Mouse (Mus musculus) ovary, postnatal 14 days (tissue): ENCODE results near the gene Zfp771.
"Not testable (repeated sequence)": the region's sequence is repeated elsewhere in the genome, so short reads cannot be mapped to it uniquely, and the experiment has no call there.

Source experiments
- DNase-seq: peaks from one replicate; pipeline ENCODE4 v3.0.0; 2022; ENCODE audit warnings: low spot score

The Zfp771 gene

DNA sequence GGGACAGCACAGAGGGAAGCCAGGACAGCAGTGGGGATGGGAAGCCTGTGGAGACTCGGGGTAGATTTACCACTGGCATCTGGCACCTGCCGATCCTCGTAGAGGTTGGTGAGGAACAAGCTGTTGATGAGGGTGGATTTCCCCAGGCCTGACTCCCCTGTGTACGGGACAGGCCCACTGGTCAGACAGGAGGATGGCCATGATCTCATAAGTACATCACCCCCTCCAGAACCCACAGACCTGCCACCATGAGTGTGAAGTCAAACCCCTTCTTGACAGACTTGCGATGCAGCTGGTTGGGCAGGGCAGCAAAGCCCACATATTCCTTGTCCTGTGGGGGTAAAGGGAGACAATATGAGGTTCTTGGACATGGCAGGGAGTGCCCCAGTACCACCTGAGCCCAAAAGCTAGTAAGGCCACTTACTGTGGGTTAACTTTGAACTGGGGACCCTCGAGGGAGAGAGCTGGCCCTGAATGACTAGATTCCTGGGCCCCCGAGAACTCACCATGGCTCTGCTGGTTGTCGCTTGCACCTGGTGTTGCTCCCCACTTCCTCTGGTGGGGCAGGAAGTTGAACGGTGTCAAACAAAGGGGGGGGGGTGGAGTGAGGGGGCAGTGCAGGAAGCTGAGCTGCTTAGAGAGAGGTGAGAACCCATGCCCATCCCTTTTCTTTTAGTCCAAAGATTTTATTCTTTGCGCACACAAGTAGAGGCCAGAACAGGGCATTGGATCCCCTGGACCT, 26.0 kb upstream of the Zfp771 start:
- DNase-seq: no peak

DNA sequence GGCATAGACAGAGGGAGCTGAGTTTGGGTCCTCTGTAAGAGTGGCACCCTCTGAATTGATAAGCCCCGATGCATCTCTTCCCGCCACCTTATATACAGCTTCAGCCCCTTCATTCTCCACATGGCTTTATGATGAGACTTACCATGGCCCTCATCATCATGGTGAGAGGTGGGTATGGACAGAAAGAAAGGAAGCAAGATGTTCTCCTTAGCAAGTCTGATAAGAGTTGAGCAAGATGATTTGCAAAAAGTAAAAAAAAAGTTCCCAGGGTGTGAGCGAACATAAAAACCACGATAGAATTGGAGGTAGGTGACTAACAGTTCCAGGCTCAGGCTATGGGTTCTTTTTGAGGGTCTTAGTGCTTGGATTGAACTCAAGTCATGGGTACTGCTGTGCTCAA, 25.4 kb upstream of the Zfp771 start:
- no peak for DNase-seq

DNA sequence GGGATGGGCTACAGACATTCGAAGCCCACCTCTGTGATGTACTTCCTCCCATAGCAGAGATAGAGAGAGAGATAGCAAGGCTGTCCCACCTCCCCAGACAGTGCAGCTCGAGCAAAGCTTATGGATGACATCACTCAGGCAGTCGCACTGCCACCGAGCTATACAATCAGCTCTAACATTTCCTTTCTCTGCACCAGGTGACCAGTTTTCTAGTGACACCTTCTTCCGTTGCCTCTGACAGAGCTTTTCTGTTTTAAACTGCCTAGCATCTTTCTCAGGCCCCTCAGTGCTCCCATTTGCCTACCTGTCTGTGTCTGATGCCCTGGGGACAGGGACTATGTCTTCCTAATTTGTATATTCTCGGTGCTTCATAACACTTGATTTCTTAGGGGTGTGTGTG, 23.6 kb upstream of the Zfp771 start:
- no peak for DNase-seq

DNA sequence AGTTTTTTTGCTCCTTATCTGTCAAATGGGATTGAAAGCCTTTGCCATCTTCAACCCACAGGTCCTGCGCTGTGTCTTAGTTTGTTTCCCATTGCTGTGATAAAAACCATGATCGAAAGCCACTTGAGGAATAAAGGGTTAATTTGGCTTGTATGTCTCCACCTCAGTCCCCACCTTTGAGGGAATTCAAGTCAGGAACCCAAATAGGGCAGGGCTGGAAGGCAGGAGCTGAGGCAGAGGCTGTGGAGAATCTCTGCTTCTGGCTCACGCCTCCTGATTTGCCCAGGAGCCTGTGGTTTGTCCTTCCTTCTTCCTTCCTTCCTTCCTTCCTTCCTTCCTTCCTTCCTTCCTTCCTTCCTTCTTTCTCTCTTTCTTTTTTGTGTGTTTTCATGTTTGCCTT, 21.0 kb upstream of the Zfp771 start:
- no peak for DNase-seq

DNA sequence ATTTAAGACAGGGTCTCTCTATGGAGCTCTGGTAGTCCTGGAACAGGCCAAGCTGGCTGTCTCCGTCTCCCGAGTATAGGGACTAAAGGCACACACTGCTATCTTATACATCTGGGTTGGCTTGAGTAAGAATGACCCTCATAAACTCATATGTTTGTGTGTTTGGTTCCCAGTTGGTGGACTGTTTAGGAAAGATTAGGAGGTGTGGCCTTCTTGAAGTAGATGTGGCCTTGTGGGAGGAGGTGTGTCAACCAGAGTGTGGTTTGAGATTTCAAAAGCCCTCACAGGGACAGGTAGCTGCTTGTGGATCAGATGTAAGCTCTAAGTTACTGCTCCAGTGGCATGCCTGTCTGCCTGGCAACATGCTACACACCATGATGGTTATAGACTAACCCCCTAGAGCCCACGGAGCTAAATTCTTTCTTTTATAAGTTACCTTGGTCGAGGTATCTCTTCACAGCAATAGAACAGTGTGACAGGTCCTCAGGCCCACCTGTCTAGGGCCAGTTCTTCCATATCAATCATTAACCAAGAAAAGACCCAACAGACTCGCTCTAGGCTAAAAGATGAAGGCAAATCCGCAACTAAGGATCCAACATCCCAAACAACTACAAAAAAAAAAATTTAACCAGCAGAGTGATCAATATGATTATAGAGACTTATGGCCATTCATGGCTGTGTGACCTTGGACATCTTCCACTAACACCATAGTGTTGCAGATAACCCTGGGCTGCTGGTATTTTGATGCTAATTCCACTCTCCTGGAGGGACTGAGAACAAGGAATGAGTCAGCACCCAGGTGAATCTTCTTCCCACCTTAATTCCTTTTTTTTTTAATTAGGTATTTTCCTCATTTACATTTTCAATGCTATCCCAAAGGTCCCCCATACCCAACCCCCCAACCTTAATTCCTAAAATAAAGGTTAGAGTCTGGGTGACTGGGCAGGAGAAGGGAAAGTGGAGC, 20.3 kb upstream of the Zfp771 start:
- no peak for DNase-seq

DNA sequence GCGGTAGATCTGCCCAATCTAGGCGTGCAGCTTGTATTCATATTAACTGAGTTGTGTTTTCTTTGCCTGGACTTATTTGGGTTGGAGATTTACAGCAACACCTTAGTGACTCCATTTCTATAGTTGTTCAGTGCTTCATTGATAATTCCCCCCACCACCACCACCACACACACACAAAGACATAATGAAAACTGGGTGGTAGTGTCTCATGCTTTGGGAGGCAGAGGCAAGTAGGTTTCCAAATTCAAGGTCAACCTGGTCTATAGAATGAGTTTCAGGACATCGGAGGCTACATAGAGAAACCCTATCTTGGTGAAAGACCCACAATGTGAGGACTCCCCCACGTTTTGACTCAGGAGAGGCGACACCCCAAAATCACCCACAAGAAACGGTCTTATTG, 19.5 kb upstream of the Zfp771 start:
- no peak for DNase-seq

DNA sequence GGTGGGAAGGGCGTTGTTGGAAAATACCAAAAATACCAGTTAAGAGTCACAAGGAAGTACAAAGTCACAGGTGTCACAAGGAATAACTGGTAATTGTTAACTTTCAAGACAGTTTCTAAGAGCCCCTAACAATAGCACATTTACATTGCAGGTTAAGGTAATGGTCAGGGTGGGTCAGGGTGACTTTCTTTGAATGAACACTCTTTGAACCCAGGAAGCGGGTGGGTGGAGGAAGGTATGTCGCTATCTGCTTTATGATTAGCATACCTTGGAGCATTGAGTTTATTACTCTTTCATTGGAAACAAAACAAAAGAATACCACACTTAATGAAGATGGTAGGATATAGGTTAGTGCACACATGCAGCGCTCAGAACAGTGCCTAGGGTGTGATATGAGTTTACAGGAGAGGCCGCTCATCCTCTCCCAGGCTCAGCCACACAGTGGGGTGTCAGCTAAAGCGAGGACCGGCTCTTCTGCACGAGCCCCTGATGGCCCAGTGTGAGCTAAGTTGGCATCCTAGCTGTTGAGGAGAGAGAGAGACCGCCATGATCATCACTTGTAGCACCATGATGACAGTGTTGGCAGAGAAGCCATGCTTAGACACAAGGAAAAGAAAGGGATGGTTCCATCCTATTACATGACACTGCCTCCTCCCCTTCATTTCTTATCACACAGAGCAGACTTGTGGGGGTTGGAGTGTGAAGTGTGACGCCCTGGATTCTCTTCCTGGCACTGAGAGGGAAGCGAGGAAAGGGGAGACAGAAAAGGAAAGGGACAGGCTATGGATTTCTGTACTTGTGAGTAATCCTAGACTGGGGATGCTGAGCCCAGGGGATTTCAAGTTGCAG, 18.7 kb upstream of the Zfp771 start:
- DNase-seq: no peak

DNA sequence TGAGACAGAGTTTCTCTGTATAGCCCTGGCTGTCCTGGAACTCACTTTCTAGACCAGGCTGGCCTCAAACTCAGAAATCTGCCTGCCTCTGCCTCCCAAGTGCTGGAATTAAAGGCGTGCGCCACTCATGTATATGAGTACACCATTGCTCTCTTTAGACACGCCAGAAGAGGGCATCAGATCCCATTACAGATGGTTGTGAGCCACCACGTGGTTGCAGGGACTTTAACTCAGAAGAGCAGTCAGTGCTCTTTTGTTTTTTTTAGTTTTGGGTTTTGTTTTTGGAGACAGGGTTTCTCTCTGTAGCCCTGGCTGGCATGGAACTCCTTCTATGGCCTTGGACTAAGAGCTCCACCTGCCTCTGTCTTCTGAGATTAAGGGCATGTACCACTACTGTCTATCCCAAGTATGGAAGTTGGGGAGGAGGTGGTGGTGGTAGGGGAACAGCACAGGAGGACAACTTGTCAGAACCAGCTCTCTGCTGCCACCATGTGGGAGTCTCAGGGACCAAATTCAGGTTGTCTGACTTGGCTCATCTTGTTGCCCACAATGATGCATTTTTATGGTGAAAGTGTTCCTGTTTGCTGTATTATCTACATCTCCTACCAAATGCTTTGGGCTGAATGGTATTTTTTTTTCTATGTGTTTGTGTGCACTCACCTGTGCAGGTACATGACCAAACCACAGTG, 15.3 kb upstream of the Zfp771 start:
- DNase-seq: peak; percentile 72

DNA sequence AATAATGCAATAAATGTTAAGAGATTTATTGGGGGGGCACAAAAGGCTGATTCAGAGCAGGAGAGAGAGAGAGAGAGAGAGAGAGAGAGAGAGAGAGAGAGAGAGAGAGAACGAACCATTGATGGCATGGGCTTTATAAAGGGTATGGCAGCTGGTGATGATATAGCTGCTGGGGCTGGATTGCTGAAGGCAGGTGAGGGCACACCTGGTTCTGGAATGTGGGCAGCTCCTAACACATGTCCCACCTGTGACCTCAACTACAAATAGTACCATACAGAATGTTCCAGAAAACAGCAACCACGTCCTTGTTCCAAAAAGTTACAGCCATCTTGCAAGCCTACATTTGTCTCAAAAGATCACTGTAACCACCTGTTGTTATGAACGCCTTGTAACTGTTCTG, 12.7 kb upstream of the Zfp771 start:
- DNase-seq: no peak

DNA sequence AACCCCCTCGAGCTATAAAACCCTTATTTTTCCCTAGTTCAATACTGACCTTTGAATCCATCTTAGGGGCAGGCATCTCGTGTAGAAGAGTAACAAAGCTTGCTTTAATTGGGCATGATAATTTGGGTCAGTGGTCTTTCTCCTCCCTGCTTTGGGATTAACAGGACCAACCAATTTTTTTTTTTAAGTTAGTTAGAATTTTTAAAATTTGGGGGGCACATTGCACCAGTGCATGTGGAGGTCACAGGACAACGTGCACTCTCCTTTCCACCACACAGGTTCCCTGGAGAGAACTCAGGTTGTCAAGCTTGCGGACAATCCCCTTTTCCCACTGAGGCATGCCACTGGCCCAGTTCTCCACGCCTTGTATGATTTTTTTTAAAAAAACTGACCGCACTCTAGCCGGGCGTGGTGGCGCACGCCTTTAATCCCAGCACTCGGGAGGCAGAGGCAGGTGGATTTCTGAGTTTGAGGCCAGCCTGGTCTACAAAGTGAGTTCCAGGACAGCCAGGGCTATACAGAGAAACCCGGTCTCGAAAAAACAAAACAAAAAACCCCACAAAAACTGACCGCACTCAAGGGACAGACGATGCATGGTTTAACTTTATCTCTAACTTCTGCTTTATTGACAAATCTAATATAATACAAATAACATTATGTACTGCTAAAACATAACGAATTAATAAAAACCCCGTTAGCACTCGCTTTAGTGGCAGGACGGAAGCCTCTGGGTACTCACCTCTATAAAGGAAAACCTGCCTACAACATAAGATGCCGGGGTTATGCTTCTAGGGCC, 12.1 kb upstream of the Zfp771 start:
- DNase-seq: no peak

DNA sequence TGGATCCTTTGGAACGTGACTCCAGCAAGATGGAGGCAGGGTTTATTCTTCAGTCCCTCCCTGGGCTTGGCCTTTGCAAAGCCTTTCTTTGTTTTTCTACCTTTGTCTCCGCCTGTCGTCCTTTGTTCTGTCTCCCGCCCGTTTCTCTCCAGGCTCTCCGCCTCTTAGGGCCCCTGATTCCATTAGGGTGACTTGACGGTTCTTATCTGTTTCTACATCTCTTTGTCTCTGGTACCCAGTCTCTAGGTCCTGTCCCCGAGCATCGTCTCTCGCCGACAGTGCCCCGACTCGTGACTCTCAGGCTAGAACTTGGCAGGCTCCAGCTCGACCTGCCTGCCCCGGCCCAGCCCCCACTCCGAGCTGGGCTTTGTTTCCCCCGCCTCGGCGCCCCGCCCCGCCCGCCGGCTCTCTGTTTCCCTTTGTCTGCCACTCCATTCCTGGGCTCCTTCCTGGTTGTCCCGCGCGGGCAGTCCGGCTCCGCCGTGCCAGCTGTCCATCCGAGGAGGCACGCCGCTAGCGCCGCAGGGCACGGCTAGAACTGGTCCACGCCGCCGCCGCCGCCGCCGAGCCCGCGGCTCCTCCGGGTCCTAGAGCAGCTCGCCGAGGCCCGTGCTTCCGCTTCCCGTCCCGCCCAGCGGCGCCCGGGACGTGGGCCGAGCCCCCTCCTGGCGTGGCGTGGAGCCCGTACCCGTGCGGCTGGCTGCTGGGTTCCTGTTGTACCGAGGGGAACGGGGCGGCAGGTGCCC, 11.3 kb upstream of the Zfp771 start, which contains the start of the genes Zfp553 and Sept1:
Gene Zfp553 (plus strand): TSS at position 440 of the 746 bp plus-strand sequence.
Gene Sept1 (minus strand): TSS at position 509 of the 746 bp plus-strand sequence.
- peak; percentile 73 for DNase-seq

DNA sequence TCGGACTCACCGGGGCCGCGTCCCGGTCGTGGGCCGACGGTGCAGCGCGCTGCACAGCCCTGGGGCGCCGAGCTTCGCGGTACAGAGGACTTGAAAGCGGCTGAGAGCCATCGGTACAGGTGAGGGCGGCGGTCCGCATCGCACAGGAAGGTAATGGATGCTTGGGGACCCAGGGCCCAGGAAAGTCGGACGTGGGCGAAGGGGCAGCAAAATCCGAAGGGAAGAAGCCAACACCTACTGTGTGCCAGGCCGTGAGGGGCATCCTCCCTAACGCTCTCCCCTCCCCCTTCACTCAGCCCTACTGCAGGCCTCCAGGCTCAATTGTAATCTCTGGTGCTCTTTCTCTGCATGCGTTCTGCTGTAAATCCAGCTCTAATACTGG, 10.7 kb upstream of the Zfp771 start:
- no peak for DNase-seq

DNA sequence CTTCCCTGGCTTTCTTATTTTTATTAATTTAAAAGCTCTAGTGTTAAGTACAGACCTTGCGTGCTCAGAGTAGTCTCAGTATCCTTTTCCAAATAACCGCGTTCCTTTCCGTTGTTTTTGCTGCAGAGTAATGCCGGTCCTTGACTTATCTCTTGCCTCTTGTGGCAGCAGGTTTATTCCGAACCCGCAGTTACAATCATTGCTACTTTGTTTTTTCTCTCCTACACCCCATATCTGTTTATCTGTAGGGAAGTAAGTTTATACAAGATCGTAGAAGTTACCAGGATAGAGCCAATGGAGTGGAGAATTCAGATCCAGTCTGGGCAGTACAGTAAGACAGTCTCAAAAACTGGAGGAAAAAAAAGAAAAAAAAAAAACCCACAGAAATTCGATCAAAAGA, 10.3 kb upstream of the Zfp771 start:
- DNase-seq: no peak

DNA sequence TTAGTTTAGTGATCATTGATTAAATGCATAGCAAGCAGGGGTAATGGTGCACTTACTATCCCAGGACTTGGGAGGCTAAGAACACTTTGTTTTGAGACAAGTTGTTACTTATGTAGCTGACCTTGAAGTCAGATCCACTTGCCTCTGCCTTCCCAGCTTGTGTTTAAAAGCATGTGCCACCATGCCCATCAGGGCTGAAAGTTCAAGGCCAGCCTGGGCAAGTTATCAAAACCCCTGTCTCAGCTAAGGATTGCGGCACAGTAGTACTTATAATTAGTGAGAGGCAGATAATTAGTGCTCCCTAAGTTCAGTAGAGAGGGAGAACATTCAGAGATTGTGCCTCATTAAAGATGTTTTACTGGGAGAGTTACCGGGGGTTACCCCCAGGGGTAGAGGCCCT, 9.3 kb upstream of the Zfp771 start:
- DNase-seq: no peak

DNA sequence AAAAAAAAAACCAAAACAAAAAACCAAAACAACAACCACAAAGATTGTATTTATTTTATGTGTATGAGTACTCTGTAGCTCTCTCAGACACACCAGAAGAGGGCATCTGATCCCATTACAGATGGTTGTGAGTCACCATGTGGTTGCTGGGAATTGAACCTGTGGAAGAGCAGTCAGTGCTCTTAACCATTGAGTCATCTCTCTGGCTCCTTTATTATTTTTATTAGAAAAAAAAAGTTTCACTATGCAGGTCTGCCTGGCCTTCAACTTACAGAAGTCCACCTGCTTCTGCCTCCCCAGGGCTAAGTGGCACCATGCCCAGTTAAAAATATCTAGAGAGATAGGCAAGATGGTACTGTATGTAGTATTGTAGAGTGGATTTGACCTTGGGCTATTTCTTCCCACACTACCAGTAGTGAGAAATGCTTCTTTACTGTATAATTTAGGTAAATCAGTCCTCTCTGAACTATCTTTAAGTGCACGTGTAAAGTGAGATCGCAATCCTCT, 660 bp upstream of the Zfp771 start:
- no peak for DNase-seq

DNA sequence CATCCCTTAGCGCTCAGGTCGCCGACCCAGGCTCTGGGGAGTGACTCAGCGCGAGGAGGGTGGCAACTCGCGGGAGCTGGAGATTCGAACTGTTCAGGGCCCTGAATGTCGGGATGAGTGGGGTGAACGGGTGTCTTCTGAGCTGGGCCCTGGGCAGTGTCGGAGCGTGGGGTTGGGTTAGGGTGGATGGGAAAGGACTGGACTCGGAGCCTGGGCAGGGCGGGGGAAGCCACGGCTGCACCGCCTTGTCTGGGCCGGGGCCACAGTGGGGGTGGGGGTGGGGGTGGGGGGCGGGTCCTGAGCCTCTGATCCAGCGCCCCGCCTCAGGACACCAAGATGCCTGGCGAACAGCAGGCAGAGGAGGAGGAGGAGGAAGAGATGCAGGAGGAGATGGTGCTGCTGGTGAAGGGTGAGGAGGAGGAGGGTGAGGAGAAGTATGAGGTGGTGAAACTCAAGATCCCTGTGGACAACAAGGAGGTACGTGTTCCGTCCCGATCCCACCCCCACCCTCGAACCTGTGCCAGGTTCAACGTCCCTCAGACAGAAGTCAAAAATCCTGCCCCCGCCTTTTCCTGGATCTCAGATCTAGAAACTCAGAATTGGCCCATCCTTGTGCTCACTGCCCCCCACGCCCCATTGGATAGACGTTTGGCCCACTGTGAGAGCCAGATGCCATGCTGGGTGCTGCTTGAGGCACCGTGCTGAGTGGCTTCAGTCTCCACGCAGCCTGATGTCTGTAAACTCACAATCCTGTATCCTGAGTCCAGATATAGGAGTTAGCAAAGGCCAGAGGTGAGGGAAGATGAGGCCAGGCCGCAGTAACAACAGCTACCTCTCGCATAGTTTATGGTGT, 810 bp downstream of the Zfp771 start:
- DNase-seq: no peak

DNA sequence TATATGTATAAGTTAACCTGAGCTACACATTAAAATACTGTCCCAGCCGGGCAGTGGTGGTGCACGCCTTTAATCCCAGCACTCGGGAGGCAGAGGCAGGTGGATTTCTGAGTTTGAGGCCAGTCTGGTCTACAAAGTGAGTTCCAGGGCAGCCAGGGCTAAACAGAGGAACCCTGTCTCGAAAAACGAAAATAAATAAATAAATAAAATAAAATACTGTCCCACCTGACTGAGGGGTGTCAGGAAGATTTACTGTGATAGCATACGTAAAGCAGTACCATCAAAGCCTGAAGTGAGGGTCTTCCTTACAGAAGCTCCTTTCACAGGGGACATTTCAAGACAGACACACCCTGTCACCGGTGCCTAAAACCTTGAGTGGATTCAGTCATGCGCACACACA, 6.4 kb downstream of the Zfp771 start:
- not testable (repeated sequence) for DNase-seq

DNA sequence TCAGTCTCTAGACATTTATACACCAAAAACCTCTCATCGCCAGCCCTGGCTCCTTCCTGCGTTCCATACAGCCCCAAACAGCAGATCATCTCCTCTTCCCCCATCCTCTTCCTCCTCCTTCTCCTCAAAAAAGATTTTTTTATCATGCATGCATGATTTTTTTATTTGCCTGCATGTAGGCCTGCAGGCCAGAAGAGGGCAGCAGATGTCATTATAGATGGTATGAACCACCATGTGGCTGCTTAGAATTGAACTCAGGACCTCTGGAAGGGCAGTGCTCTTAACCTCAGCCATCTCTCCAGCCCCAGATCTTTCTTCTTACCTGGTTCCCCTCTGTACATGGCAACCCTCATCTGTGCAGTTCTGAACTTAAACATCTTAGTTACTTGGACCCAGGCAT, 8.3 kb downstream of the Zfp771 start:
- no peak for DNase-seq

DNA sequence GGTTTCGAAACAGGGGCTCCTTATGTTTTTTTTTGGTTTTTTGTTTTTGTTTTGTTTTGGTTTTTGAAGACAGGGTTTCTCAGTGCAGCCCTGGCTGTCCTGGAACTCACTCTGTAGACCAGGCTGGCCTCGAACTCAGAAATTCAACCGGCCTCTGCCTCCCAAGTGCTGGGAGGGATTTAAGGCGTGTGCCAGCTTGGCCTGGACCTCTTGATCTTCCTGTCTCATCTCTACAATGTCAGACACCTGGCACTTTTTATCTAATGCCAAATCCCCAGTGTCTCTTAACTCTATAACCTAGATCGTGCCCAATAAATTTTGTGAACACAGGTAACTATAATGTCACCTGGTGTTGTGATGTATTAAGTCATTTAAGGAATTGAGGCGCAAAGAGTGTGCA, 9.3 kb downstream of the Zfp771 start:
- DNase-seq: no peak
